Mouse (Mus musculus): Measurements from ENCODE around the gene Sulf2.

- TF ChIP-seq CTCF (conservative IDR thresholded peaks at IDR 0.05; ENCODE audit: insufficient read depth, insufficient read length, low read depth, low read length) (no peak), POLR2A (IDR thresholded peaks at IDR 0.05; ENCODE audit: low read depth, low read length) (no peak)
Measured at GRCm38 (mm10) chr2:166107911-166108310, 47.6 kb downstream of the Sulf2 start.
